Mouse (Mus musculus) urinary bladder, postnatal 4 days (tissue): ENCODE measurements around the gene Adamts16.
"Not testable (repeated sequence)": the region's sequence is repeated elsewhere in the genome, so short reads cannot be mapped to it uniquely, and the experiment has no call there.

ENCODE experiments used
- DNase-seq, 2 experiments: peaks; one replicate each; pipeline ENCODE4 v3.0.0; 2021 to 2022; ENCODE audit warnings: low spot score in 2 of 2

Adamts16 gene

DNA sequence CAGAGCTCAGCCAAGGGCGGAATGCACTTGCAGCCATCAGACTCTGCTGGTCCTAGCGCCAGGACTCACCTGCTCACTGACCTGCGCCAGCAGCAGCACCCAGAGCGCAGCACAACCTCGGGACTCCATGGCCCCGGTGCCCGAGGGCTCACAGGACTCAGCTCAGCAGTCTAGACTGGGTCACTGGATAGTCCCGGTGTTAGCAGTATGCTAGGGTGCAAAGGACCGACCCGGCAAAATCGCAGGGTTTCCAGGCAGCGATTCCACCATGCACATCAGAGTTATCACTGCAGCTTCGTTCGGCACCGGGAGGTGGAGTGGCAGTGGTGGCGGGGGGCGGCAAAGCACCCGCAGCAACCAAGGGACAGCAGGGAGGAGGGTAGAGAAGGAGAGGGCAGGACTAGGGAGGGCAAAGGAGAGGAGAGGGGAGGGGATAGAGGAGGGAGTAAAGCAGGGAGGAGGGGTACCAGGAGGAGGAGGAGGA is at the start of gene Adamts16:
Gene Adamts16 (minus strand): TSS at position 391 of the 484 bp plus-strand sequence.
- no peak for DNase-seq

DNA sequence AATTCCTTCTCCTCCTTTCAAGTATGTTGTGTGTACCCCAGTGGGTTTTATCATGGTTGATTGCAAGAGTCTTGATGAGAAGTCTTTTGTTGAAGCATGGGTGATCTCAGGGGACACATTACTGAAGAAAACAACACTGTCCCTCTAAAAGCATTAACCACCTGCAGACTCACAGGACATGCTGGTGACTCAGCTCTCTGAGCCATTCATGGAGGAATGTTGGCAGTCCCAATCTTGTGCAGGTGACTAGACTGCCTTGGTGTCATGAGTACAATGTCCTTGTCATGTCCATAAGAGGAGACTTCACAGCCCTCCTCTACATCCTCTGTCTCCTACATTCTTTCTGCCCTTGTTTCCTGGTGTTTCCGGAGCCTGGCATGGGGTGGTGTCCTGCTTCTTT is 45.5 kb upstream of the Adamts16 start:
- DNase-seq: no peak

DNA sequence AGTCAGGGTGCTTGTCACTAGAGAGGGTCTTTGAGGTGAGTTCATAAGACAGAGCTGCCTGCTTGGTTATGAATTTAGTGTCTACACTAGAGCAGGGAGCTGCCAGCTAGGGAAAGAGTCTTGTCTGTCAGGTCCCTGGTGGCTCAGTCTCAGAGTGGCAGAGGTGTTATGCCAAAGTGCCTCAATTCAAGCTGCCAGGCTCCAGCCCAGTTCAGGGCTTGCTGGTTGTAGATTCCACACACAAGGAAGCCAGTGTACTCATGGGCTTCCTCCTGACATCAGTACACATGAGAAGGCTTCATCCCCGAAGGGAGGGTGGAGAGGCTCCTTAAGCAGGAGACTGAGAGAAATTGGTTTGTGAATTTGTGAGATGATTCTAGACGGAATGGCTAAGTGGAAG is 43.4 kb upstream of the Adamts16 start:
- DNase-seq: no peak

DNA sequence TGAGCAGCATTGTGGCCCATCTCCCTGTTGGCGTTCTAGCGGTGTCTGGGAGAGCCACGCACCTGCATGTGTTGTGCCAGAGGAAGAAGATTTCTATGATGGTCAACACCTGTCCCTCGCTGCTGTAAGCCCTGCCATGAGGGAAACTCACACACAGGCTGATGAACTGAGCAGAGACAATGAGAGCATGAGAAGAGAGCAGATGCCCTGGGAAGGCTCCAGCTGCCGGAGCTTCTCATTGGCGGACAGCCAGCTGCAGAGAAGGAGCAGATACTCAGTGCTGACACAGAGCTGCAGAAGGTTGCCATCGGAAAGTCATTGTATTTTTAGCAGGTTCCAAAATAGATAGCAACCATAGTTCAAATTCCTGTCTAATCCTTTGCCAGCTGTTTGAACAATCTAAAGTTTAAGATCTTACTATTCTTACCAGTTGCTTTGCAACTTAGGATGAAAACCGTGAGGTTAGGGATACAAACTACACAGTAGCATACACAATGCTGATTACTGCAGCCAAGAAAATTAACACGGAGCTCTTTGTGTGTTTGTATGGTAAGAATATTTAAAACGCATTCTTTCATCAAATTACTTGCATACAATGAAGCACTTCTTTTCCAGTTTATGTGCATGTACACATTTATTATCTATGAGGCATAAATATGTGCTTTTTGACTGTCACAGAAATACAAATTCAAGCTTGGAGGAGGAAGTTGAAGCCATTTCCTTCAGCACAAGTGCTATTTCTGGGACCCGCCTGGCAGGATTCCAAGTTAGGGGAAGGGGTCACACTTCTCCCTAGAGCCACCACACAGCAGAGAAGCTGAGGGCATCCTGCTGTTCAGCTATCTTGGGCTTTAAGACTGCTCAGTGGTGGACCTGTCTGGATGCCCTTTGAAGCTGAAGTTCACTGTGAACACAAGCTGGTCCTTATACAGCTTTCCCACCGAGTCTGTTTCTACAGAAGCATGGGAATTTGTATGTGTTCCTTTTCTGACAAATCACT is 42.6 kb upstream of the Adamts16 start:
- peak; percentile 58 to 70 for DNase-seq

DNA sequence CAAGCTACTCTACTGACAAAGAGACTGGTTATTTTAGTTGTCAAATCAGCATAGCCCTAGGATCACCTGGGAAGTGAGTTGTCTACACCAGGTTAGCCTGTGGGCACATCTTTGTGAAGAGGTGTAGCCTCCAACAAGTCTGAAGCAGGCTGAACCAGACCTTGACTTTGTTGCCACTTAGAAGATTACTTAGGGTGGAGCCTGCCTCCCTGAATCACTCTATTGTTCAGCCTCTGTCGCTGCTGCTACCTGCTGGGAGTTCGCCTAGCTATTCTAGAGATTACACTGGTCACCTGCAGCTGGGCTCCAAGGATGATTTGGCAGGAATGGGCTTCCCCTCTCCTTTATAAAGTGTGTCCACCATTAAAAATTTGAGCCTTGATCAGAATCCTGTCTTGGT is 38.4 kb upstream of the Adamts16 start:
- DNase-seq: not testable (repeated sequence)

DNA sequence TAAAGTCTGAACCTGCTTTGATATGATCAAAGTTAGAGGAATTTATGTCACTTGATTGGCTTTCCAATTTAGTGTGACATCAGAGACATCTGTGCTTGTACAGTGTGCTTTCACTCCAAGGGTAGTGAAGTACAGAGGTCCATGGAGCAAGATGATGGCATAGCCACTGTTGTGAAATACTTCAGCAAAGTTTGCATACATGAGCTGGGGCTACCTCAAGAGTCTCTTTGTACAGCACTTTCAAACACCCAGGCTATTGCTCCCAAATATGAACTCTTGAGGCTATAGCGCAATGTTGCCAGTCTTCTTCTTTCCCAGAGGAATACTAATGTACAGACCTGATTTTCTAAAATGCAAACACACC is 35.9 kb upstream of the Adamts16 start:
- DNase-seq: no peak

DNA sequence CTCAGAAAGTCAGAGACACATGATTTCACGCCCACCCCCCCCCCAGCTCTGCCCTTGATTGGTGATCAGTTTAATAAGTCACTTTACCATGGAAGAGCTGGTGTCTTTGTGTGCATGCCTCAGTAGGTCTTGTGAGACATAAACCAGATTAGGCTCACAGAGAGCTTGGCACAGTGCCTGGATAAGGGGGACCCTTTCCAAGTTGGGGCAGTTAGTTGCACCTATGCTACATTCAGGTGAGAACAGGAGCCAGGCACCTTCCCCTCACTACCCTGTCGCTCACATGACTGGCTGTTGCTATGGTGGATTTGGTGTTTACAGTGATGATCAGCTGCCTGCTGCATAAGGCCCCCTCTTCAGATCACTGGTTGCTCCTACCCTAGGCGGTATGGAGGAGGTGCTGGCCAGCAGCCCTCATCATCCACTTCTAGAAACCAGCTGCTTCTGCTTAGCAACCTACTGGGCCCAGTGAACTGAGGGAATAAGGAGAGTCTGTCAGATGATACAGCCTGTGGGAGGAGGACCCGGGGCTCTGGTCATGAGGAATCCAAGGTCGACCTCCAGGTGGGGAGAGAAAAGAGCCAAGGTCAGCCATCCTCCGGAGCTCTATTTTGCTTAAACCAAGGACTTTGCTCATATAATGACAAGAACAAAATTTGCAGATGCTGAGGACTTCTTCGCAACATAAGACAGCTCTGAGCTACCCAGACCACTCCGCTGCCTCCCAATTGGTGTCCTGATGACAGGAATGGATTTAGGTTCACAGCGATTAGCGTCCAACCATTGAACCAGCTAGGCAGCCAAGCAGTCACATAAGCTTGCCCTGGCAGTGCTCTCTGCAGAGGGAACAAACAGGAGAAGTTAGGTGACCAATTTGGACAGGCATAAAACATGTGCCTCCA is 35.3 kb upstream of the Adamts16 start:
- peak in 1 of 2 experiments; percentile 25 for DNase-seq

DNA sequence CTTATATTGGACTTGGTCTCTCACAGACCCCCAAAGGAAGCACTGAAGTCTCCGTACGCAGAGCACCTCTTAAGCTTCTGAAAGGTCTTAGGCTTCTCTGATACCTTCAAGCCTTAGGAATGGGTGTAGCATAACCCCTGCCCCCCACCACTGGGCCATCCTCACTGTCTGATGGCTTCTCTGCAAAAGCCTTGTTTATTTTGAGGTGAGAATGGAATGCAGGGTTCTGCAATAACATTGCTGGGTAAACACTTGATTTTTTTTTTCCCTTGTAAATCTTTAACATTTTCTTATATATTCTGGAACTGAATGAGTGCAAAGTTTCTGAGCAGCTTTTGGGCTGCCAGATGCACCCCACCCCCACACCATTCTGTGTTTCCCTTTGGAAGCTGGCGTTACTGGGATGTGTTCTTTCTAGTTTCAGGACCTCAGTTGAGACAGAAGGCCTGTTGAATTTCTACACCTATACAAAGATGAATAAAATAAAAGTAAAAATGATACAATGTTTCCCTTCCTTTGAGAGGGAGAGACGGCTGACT is 33.9 kb upstream of the Adamts16 start:
- no peak for DNase-seq

DNA sequence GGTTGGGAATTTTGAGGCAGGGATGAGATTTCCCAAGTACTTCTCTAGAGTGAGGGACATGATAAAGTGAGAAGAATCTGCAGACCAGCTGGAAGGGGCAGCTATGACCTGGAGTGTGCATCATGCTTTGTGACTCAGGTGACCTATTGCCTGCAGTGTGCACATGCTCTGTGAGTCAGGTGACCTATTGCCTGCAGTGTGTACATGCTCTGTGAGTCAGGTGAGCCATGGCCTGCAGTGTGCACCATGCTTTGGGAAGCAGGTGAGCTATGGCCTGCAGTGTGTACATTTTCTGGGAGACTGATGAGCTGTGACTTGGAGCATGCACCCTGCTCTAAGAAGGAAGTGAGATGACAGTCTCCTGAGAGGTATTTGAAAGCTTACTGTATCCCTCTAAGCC is 33.1 kb upstream of the Adamts16 start:
- no peak for DNase-seq

DNA sequence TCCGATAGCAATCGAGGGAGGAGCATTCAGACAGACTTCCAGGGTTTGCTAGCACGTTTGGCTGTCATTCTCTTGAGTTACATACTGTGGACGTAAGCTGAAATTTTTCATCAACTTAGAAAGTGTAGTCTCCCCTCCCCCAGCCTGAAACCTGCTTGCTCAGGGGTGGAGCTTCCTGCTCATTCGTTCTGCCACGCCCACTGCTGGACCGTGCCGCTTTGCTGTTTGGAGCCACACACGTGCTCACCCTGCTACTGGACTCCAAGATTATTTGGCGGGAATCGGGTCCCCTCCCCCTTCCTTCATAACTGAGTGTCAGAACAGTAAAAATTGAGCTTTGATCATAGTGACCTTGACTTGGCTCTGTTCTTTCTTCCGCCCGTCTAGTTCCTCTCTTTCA is 32.2 kb upstream of the Adamts16 start:
- DNase-seq: not testable (repeated sequence)

DNA sequence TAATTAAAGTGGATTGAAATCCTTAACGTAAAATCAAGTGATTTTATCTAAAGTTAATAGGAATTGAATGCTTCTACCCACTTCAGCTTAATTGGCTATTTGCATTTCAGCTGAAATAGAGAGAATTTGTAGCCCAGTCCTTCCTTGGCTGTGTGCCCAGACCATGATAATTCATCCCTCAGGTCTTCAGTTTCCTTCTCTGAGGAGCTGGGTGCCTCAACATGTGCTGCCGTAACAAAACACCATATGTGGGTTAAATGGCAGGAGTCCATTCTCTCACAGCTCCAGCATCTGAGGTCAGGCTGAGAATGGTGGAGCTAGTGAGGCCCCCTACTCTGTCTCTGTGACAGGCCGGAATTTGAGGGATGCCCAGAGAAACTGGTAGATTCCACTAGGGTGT is 29.4 kb upstream of the Adamts16 start:
- no peak for DNase-seq

DNA sequence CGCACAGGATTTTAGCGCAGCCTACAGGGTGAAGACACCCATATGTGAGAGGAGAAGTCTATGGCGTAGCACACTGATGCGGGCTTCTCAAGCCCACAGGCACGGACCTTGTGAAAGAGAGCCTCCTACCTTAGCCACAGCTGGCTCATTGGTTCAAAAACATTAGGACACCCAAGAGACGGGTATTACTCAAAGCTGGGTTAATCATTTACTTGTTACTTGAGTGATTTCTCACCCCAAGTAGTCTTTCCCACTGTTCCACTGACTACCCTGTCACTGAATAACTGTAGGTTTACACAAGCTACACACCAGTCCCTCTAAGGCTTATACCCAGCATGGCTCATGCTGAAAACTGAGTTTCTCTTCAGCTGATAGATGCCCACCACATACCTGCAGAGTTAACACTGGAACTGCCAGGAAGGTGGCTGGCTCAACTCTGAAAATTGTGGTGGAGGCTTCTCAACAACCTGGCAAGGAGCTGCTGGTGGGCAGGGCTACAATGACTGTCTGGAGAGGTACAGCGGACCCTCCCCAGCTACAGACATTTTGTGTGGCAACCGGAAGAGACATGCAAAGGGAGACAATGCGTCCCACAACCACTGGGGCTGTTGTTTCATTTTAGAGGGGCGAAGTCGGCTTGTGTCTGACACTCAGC is 25.5 kb upstream of the Adamts16 start:
- DNase-seq: no peak

DNA sequence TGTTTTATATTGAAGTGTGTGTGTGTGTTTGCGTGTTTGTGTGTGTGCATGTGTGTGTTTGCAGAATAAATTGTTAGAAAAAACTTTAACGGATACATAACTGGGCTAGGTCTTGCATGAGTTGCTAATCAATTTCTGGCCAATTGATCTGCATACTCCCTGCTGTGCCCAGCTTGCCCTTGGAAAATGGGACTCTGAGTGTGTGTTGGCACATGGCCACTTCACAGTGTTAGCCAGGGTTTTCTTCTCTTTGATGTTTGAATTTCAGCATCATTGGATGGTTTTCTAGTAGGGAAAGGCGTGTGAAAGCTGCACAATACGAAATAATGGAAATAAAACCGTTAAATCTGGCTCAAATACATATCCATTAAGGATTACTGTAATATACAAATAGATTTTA is 24.3 kb upstream of the Adamts16 start:
- DNase-seq: no peak

DNA sequence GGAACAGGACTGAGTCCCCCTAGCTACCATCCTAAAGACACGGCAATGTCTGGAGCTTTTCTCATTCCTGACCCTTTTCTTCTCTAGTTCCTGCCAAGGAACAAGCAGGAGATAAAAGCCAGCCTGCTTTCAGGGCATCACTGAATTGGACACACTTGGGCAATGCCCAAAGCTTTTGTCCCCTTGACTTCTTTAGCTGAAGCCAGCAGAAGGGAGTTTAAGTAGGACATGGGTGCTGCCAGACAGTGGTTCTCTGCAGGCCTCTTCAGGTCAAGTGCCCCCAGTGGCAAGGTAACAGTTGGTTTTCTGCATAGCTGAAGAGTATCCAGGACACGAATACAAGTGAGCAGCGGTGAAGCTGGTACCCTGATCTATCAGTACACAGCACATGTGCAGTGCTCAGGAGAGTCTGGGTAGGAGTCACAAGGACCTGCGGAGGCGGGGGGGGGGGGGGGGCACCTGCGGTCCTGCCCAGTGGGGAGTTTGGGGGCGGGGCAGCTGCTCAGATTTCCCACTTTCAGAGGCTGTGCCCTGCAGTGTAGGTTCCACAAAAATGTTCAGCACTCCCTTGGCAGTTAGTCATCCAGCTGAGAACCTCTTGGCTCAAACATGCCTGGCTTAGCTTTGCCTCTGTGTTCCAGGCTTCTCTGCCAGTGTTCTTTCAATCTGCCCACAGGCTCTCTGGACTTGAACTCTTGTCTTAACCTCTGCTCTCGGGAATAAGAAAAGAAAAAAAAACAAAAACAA is 20.7 kb upstream of the Adamts16 start:
- DNase-seq: no peak

DNA sequence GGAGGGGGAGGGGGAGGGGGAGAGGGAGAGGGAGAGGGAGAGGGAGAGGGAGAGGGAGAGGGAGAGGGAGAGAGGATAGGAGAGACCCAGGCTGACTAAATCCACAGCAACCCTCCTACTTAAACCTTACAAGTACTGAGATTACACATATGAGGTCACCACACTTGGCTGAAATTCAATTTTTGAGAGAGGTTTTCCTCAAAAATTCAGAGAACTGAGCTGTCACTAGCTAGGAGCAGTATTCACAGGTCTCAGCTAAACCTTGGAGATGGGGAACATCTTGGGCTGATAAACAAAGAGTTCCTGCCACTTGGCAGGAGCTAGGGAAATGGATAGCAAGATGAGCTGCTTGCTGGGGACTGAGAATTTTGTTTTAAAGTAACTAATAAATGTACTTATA is 12.0 kb upstream of the Adamts16 start:
- DNase-seq: no peak

DNA sequence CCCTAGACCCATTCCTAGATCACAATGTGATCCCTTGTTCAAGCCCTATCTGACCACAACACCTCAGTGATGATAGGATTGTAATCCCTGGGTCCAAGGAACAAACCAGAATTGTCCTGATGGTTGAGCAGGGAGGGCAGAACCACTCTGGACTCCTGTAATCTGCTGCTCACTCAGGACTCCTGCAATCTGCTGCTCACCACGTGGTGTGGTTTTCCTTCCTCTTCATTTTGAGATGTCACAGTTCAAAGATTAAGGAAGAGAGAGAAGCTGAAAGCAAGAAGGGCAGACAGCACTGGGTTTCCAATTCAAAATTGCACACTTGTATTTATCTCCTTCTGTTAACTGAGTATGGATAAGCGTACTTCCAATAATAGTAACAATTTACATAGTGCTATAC is 5.3 kb upstream of the Adamts16 start:
- DNase-seq: no peak

DNA sequence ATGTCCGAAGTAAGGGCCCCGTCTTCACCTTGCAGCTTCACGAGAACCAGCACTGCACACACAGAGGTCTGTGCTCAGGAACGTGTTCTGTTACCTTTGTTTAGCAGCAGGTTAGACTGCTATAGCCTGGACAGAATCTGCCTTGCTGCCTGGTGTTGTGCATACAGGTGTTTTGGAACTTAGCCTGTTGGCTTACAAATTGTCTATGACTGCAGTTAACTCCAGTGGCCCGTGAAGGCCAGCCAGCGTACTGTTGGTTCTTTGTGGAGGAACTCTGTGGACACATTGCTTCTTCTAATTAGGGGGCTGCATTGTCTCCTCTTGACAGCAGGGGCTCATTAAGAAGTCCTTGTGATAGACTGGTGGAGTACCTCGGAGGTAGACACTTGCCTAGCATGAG is 3.9 kb upstream of the Adamts16 start:
- no peak for DNase-seq

DNA sequence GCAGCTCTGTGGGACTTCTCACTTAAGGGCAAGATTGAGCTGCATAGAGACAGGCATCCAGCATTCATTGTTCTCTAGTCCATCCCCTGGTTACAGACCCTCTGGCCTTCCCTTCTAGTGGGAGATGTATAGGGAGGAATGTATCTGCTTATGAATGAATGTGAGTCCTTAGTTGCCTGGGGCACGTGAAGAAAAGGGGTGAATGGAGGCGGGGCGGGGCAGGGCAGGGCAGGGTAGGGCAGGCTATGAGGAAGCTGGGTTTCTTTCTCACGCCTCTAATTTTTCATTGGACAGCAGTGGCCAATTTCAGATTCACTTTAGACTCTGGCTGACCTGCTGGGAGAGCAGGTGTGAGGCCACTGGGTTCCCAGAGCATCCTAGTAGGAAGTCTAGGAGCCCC is 515 bp upstream of the Adamts16 start:
- no peak for DNase-seq

DNA sequence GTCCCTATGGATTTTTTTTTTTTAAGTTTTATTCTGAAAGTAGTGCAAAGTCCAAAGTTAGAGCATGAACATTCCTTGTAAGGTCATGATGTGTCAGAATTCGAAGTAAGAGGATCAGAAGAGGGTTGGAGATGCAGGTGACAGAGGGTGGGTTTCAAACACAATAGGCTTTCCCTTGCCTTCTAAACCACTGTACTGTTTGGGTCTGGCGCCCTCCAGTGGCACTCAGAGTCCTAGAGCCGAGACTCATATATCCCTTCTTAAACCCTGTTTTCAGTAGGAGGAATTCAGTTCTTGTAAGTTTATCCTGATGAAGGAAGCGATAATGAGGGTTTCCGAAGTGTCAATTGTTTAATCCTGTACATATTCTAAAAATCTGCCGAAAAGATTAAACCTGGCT is 1.4 kb downstream of the Adamts16 start:
- DNase-seq: peak in 1 of 2 experiments; percentile 32

DNA sequence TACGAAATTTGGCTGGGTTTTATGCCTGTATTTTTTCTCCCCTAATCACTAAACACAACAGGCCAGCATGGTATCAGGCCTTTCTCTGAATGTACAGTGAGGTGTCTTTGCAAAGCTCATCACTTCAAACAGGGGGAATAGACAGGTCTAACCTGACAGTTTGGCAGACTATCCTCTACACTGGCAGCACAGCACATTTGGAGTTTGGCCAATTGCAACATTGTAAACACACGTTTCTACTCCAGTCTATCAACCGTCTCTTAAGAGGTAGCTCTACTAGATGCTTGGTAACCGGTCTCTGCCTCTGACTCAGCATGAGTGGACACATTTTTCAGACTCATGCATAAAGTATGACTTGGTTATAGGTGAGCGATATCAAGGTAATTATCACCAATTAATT is 4.0 kb downstream of the Adamts16 start:
- no peak for DNase-seq

DNA sequence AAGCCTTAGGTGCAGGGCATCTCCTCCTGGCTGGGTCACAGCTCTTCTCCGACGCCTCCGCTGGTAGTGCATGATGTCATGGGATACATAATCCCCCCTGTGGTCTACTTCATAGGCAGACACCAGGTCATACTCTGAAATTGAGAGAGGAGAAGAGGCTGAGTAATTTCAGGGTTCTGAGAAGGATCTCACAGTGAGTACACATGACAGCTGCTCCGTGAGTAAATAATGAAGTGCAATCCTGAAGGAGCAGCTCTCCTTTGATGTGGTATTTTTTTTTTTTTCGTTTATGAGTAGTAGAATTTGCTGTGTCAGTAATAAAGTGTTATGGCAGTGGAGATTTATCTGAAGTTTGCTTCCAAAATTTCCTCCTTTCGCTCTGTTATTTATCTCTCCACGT is 5.4 kb downstream of the Adamts16 start:
- DNase-seq: no peak
